Comparison of ENCODE assay signal across 24 mouse cellular contexts in genomic region chr16:22448093-22448492, GRCm38 (mm10). TPM values are rescaled to one million over a fixed set of nuclear protein-coding genes. Genes with fewer than 3 reads are reported as not detected.
A peak's percentile ranks its signal among the peaks of the same experiment; 100 is the strongest.
DNase-seq lines count a peak whose midpoint lies in the region; ATAC-seq and TF ChIP-seq lines count a peak whose summit lies in the region.
"Had no signal": no experiment of that assay in that cellular context is flagged by ENCODE, and none has a peak within 500 bp of the region (broad histone marks: within the 10 kb centered on the region; RNA-seq: fewer than 3 reads in every experiment).

No protein-coding gene starts in this region.

- no peak for DNase-seq in heart, adult 11 months
- DNase-seq in heart, postnatal 0 days (ENCODE audit: low spot score), result peak; percentile 70
- no peak for DNase-seq in lung, adult 18-20 months
- DNase-seq: adrenal gland, postnatal 10 days; adrenal gland, postnatal 36 days; B cell, adult 2 months; cerebellum, adult 18-20 months; cerebellum, adult 9-10 months; cerebellum, postnatal 14 days; gastrocnemius, postnatal 10 days; gastrocnemius, postnatal 36 days; heart, postnatal 14 days had no signal

- WGBS in heart, embryonic 13.5 days, result 31% methylated on average over 6 of the region's 6 CpGs
- WGBS in heart, postnatal 0 days, result 30% methylated on average over 6 of the region's 6 CpGs
- WGBS in heart, embryonic 11.5 days (ENCODE audit: insufficient replicate concordance), result 45% methylated on average over 6 of the region's 6 CpGs
- 38% methylated on average over 6 of the region's 6 CpGs for WGBS in lung, embryonic 16.5 days

- no peak for TF ChIP-seq EP300 in heart, postnatal 0 days (IDR thresholded peaks at IDR 0.05; ENCODE audit: low read depth)

- peaks cover under 1% of the 10 kb centered on the region; the same call in 1 of the 2 replicates for H3K27me3 ChIP-seq in heart, embryonic 13.5 days (replicated peaks)
- H3K27me3 ChIP-seq in heart, postnatal 0 days (ENCODE audit: control insufficient read depth, insufficient read depth, low read length), result no peaks in the 10 kb centered on the region
- no peaks in the 10 kb centered on the region for H3K27me3 ChIP-seq in heart, embryonic 11.5 days (ENCODE audit: control insufficient read depth, insufficient read depth, low read length)
- no peaks in the 10 kb centered on the region for H3K27me3 ChIP-seq in lung, embryonic 16.5 days (ENCODE audit: control insufficient read depth, insufficient read depth, low read depth, low read length)

- peak overlapping the region; percentile 7; the same call in 1 of the 2 replicates for H3K27ac ChIP-seq in heart, embryonic 13.5 days (replicated peaks)
- H3K27ac ChIP-seq in heart, postnatal 0 days (ENCODE audit: low read depth), result peak overlapping the region; percentile 17; the same call in 1 of the 2 replicates
- no peak overlapping the region for H3K27ac ChIP-seq in heart, embryonic 11.5 days (ENCODE audit: low read depth, low read length)
- H3K27ac ChIP-seq in lung, embryonic 16.5 days (ENCODE audit: low read length), result 0 out of 2 replicates have a peak overlapping the region, but pooled peaks have one; percentile 15
- H3K27ac ChIP-seq: forebrain, embryonic 10.5 days; forebrain, embryonic 13.5 days; hindbrain, embryonic 14.5 days; hindbrain, postnatal 0 days had no signal

- no peak overlapping the region for H3K4me3 ChIP-seq in heart, embryonic 13.5 days
- H3K4me3 ChIP-seq in heart, postnatal 0 days (ENCODE audit: low read depth, low read length), result no peak overlapping the region
- no peak overlapping the region for H3K4me3 ChIP-seq in heart, embryonic 11.5 days (ENCODE audit: low read depth, low read length)
- H3K4me3 ChIP-seq in lung, embryonic 16.5 days (ENCODE audit: low read length), result no peak overlapping the region
- H3K4me3 ChIP-seq: forebrain, embryonic 10.5 days; forebrain, embryonic 13.5 days had no signal

- no peaks in the 10 kb centered on the region for H3K9me3 ChIP-seq in heart, embryonic 13.5 days
- no peaks in the 10 kb centered on the region for H3K9me3 ChIP-seq in heart, postnatal 0 days (replicated peaks; ENCODE audit: control insufficient read depth, low read length)
- H3K9me3 ChIP-seq in heart, embryonic 11.5 days (replicated peaks; ENCODE audit: control insufficient read depth, low read length), result no peaks in the 10 kb centered on the region
- H3K9me3 ChIP-seq in lung, embryonic 16.5 days (ENCODE audit: control insufficient read depth, low read length), result no peaks in the 10 kb centered on the region
- H3K9me3 ChIP-seq: forebrain, embryonic 10.5 days; forebrain, embryonic 13.5 days; G1E had no signal

- H3K4me2 ChIP-seq in heart, embryonic 13.5 days, result no peak overlapping the region
- H3K4me2 ChIP-seq in heart, postnatal 0 days (ENCODE audit: low read depth, low read length), result no peak overlapping the region
- no peak overlapping the region for H3K4me2 ChIP-seq in heart, embryonic 11.5 days
- H3K4me2 ChIP-seq in lung, embryonic 16.5 days (ENCODE audit: low read depth, low read length), result no peak overlapping the region
- H3K4me2 ChIP-seq: forebrain, embryonic 13.5 days; hindbrain, embryonic 14.5 days had no signal

- no peak for ATAC-seq in heart, embryonic 13.5 days (ENCODE audit: extremely low read depth, insufficient number of reproducible peaks, low FRiP score, low TSS enrichment)
- peak; percentile 62; the same call in 1 of the 2 replicates for ATAC-seq in heart, postnatal 0 days (ENCODE audit: insufficient read depth, low read depth)
- no peak for ATAC-seq in heart, embryonic 11.5 days (replicated peaks; ENCODE audit: insufficient number of reproducible peaks, low FRiP score, low TSS enrichment)
- ATAC-seq in lung, embryonic 16.5 days (ENCODE audit: low read depth), result no peak
- ATAC-seq: forebrain, embryonic 13.5 days; forebrain, embryonic 16.5 days; hindbrain, postnatal 0 days; inflammation-experienced regulatory T-cells, adult 6 months; intestine, embryonic 16.5 days; Patski had no signal

- H3K4me1 ChIP-seq in heart, embryonic 13.5 days, result peaks cover 45% of the 10 kb centered on the region
- 0 out of 2 replicates have a peak, but pooled peaks cover 6% of the 10 kb centered on the region for H3K4me1 ChIP-seq in heart, postnatal 0 days (ENCODE audit: control insufficient read depth, insufficient read depth)
- no peaks in the 10 kb centered on the region; the same call in 1 of the 2 replicates for H3K4me1 ChIP-seq in heart, embryonic 11.5 days (ENCODE audit: control insufficient read depth, insufficient read depth, low read length)
- peaks cover 19% of the 10 kb centered on the region for H3K4me1 ChIP-seq in lung, embryonic 16.5 days (replicated peaks; ENCODE audit: control insufficient read depth, insufficient read depth, low read length)
- H3K4me1 ChIP-seq: forebrain, embryonic 13.5 days had no signal

- TF ChIP-seq CTCF in heart, postnatal 0 days (IDR thresholded peaks at IDR 0.05; ENCODE audit: low read depth), result no peak

- H3K9ac ChIP-seq in heart, embryonic 13.5 days, result no peak overlapping the region
- H3K9ac ChIP-seq in heart, postnatal 0 days (replicated peaks; ENCODE audit: low read depth, low read length), result no peak overlapping the region
- H3K9ac ChIP-seq in heart, embryonic 11.5 days (ENCODE audit: low read depth, low read length), result no peak overlapping the region
- no peak overlapping the region; the same call in 1 of the 2 replicates for H3K9ac ChIP-seq in lung, embryonic 16.5 days (ENCODE audit: low read length)
- H3K9ac ChIP-seq: forebrain, embryonic 13.5 days; hindbrain, embryonic 14.5 days had no signal

- H3K36me3 ChIP-seq in heart, embryonic 13.5 days, result no peaks in the 10 kb centered on the region
- H3K36me3 ChIP-seq in heart, postnatal 0 days (replicated peaks; ENCODE audit: control insufficient read depth, insufficient read depth, low read length), result no peaks in the 10 kb centered on the region
- no peaks in the 10 kb centered on the region for H3K36me3 ChIP-seq in heart, embryonic 11.5 days (ENCODE audit: control insufficient read depth, insufficient read depth, low read length)
- no peaks in the 10 kb centered on the region for H3K36me3 ChIP-seq in lung, embryonic 16.5 days (ENCODE audit: control insufficient read depth, insufficient read depth, low read length)
- H3K36me3 ChIP-seq: forebrain, embryonic 10.5 days; G1E had no signal

RNA-seq across cellular contexts. Expression of gene Etv5, which starts 8.6 kb away (rescaled TPM):
- 22.1 and 25.1 TPM in 2 replicates for polyA plus RNA-seq in heart, embryonic 13.5 days (2015; fragmentation: Nextera tagmentation; extraction: Ambion mirVana)
- total RNA-seq in heart, postnatal 0 days (2014; rRNA removed; ENCODE audit: low replicate concordance), result 14.8 and 23.2 TPM in 2 replicates
- polyA plus RNA-seq in heart, postnatal 0 days (2015; fragmentation: Nextera tagmentation; extraction: Ambion mirVana), result 7.4 and 7.7 TPM in 2 replicates
- 21.3 and 25.1 TPM in 2 replicates for polyA plus RNA-seq in heart, embryonic 11.5 days (2014; fragmentation: Nextera tagmentation; extraction: Ambion mirVana)
- polyA plus RNA-seq in lung, embryonic 16.5 days (2015; fragmentation: Nextera tagmentation; extraction: Ambion mirVana), result 188 and 201 TPM in 2 replicates
